Mouse (Mus musculus): Measurements from ENCODE around the gene Kcnj9.

Kcnj9 gene

GRCm38 (mm10) chr1:172329131-172329530 is at the start of gene Kcnj9:
Kcnj9 (minus strand) TSS chr1:172329318.
- no peak for DNase-seq (ENCODE audit: low spot score in 2 of 2)

- no peak for DNase-seq (ENCODE audit: low spot score in 2 of 2)
These were observed 47.8 kb upstream of the Kcnj9 start for GRCm38 (mm10) chr1:172376758-172377458.

- DNase-seq (ENCODE audit: low spot score in 2 of 2): peak; percentile 98
These were observed 47.1 kb upstream of the Kcnj9 start, which contains the start of gene Pigm for GRCm38 (mm10) chr1:172376198-172376667. Pigm (plus strand) TSS chr1:172376546.

GRCm38 (mm10) chr1:172368768-172369418 is 39.8 kb upstream of the Kcnj9 start:
- peak; percentile 61 to 65 for DNase-seq (ENCODE audit: low spot score in 2 of 2)

- DNase-seq (ENCODE audit: low spot score in 2 of 2): peak in 1 of 2 experiments; percentile 25
These were observed 35.6 kb upstream of the Kcnj9 start for GRCm38 (mm10) chr1:172364684-172365083.

GRCm38 (mm10) chr1:172358341-172358740 is 29.2 kb upstream of the Kcnj9 start:
- DNase-seq (ENCODE audit: low spot score in 2 of 2): no peak

GRCm38 (mm10) chr1:172357550-172357949 is 28.4 kb upstream of the Kcnj9 start:
- DNase-seq (ENCODE audit: low spot score in 2 of 2): peak; percentile 34 to 45

GRCm38 (mm10) chr1:172355336-172355735 is 26.2 kb upstream of the Kcnj9 start:
- no peak for DNase-seq (ENCODE audit: low spot score in 2 of 2)

- no peak for DNase-seq (ENCODE audit: low spot score in 2 of 2)
These were observed 23.3 kb upstream of the Kcnj9 start for GRCm38 (mm10) chr1:172352453-172352852.

GRCm38 (mm10) chr1:172352001-172352400 is 22.9 kb upstream of the Kcnj9 start:
- DNase-seq (ENCODE audit: low spot score in 2 of 2): no peak

- DNase-seq (ENCODE audit: low spot score in 2 of 2): no peak
These were observed 21.0 kb upstream of the Kcnj9 start for GRCm38 (mm10) chr1:172349916-172350812.

GRCm38 (mm10) chr1:172349504-172349903 is 20.4 kb upstream of the Kcnj9 start:
- no peak for DNase-seq (ENCODE audit: low spot score in 2 of 2)

GRCm38 (mm10) chr1:172347382-172347781 is 18.3 kb upstream of the Kcnj9 start:
- no peak for DNase-seq (ENCODE audit: low spot score in 2 of 2)

- no peak for DNase-seq (ENCODE audit: low spot score in 2 of 2)
These were observed 17.6 kb upstream of the Kcnj9 start for GRCm38 (mm10) chr1:172346707-172347106.

- no peak for DNase-seq (ENCODE audit: low spot score in 2 of 2)
These were observed 15.7 kb upstream of the Kcnj9 start for GRCm38 (mm10) chr1:172344820-172345219.

- DNase-seq (ENCODE audit: low spot score in 2 of 2): no peak
These were observed 14.8 kb upstream of the Kcnj9 start for GRCm38 (mm10) chr1:172343914-172344313.

GRCm38 (mm10) chr1:172342729-172343128 is 13.6 kb upstream of the Kcnj9 start:
- no peak for DNase-seq (ENCODE audit: low spot score in 2 of 2)

- no peak for DNase-seq (ENCODE audit: low spot score in 2 of 2)
These were observed 12.3 kb upstream of the Kcnj9 start for GRCm38 (mm10) chr1:172341386-172341785.

GRCm38 (mm10) chr1:172340729-172341321 is 11.7 kb upstream of the Kcnj9 start, which contains the start of gene Kcnj10:
Kcnj10 (plus strand) TSS chr1:172341210.
- DNase-seq (ENCODE audit: low spot score in 2 of 2): peak; percentile 59 to 61

GRCm38 (mm10) chr1:172337411-172338185 is 8.5 kb upstream of the Kcnj9 start:
- no peak for DNase-seq (ENCODE audit: low spot score in 2 of 2)

GRCm38 (mm10) chr1:172335804-172336203 is 6.7 kb upstream of the Kcnj9 start:
- no peak for DNase-seq (ENCODE audit: low spot score in 2 of 2)

All from spleen, postnatal 36 days (tissue).